Mouse (Mus musculus): ENCODE results near the gene Elf3.
"Not testable (repeated sequence)": the region's sequence is repeated elsewhere in the genome, so short reads cannot be mapped to it uniquely, and the experiment has no call there.

Gene Elf3

DNA sequence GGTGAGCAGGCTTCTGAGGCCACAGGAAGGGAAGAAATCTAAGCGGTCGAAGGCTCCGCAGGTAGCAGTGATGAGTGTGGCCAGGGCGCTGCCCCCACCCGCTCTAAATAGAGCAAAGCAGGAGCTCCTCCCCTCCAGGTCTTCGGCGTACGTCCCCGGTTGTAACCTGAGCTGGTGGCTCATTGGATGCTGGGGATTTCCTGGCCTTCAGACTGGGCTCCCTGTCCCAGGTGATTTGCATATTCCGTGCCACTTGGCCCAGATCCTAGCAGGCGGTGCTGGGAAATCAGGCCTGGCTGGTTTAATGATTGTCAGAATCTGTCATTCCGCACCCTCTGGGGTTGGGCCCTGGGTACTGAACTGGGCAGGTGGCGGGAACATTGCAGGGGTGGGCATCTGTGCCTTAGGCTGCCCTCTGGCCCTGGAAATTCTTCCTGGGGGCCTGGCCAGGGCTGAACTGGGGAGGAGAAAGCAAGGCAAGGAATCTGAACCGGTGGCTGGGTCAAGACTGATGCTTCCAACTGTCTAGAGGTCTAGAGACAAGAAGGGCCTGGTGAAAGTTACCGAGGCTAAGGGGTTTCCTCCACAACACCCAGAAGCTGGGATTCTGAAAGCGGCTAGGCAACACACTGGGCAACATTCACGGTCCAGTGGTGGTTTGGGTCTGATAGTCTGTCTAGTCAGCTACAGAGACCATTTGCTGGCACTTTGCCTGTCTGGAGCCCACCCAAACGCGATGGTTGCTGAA is at the start of gene Elf3:
Gene Elf3 (minus strand): TSS at position 189 of the 748 bp plus-strand sequence.
- DNase-seq (ENCODE audit: low spot score in 2 of 2) = no peak

DNA sequence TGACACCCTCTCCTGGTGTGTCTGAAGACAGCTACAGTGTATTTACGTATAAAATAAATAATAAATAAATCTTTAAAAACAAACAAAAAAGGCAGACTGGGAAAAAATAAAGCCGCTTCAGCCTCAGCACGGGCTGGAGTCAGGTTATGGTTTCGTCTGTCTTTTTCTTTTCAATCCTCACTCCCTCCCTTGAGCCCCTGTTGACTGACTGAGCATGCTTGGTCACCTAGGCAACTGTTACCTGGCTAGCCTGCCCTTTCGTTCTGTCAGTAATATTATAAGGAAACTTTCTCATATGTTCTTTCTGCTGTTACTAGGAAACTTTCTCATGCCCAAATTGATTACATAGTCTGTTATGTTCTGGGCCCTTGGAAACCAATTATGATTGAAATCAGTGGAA is 32.5 kb upstream of the Elf3 start:
- DNase-seq (ENCODE audit: low spot score in 2 of 2) = no peak

DNA sequence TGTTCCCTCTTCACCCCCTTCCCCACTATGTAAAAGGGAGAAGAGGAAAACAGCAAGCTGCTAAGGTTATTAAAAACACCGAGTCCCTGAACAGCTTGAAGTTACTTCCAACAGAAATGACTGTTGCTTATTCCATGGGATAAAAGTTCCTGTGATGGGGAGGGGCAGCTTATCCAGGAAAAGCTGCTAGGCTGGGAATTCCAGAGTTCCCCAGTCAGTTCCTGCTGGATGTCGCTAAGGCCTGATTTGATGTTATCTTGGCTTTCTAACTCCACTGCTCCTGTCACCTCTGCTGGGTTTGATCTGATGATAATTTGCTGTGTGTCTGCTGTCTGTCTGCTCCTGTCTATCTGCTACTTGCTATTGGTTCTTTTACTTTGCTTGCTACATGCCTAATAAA is 27.9 kb upstream of the Elf3 start:
- DNase-seq (ENCODE audit: low spot score in 2 of 2) = no peak

DNA sequence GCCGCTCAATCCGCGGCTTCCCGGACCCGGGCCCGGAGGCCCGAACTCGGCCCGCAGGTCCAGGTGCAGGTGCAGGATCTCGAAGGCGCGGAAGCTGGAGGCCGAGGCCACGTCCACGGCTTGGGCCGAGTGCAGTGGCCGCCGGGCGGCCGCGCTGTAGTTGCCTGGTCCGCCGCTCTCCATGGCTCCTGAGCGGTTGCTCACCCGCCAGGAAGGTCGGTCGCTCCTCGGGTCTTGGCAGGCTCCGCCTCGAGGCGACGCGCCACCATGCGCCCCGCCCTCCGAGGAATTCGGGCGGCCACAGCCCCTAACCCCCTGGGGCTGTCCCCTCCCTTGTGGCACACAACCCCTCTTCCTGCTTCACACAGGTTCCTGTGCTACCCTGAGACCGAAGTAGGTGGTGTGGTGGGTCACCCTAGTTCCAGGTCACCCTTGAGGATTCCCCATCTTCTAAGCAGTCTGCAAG is 25.5 kb upstream of the Elf3 start, which contains the start of gene Rnpep:
Gene Rnpep (minus strand): TSS at position 259 of the 466 bp plus-strand sequence.
- DNase-seq (ENCODE audit: low spot score in 2 of 2) = peak; percentile 18 to 65

DNA sequence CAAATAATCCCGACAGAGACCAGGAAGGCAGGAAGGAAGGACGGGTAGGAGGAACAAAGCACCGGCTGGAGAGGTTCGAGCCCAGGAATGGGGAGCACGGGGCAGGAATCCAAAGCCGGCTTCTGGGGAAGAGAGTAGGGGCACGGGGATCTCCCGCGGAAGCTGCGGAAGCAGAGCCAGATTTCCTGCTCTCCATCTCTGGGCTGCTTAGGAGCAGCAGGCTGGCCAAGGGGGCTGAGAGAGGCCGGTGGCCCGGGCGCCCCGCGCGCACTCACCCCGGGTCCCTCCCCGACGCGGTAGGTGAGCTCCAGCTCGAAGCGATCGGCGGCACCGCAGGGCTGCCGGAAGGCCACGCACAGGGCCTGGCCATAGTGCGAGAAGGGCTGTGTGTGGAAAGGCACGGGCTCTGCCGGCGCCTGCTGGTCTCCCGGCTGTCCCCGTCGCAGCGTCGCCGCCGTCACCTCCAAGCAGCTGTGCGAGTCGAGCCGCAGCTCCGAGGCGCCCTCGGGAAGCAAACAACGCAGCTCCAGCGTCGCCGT is 25.0 kb upstream of the Elf3 start:
- no peak for DNase-seq (ENCODE audit: low spot score in 2 of 2)

DNA sequence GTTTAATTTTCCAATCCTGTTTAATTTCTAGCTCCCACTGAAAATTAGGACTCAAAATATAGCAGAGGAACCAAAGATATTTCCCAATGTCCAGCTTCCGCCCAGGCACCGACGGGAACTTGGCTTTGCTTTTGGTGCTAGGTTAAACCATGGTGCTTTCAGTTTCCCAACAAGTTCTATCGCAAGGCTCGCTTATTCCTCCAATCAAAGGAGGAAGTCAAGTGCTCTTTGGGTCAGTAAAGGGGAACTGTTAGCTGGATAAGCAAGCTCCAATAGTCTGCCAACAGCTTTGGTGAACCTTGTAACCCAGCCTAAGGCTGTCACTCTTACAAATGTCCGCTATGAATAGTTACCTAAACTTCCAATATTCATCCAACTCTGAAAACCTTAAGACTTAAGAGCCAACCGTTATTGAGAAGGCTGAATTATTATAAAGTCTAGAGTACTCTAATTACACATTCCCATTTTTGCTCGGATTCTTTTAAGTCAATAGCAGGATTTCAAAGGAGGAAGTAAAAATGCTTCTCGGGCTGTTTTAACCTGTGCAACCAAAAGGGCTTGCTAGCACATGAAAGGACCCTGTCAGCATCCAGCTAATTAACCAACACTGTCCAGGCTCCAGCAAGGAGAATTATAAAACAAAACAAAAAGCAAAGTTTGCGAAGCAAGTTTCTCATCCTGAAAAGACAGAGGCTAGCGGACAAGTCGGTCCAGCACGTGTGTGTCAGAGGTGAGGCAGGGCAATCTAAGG is 24.3 kb upstream of the Elf3 start:
- no peak for DNase-seq (ENCODE audit: low spot score in 2 of 2)

DNA sequence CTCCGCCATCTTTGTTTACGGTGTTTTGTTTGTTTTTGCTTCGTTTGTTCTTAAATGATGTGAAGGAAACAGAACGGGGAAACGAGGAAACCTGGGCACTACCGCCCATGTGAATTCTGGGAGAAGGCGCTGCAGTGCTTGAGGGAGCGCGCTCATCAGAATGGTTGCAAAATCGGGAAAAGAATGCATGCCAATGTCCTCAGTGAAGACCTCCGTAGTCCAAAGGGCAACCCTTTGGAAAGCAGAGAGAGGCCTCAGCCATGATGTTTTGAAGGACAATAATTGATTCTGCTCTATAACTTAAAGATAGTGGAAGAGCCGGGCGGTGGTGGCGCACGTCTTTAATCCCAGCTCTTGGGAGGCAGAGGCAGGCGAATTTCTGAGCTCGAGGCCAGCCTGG is 23.5 kb upstream of the Elf3 start:
- DNase-seq (ENCODE audit: low spot score in 2 of 2) = no peak

DNA sequence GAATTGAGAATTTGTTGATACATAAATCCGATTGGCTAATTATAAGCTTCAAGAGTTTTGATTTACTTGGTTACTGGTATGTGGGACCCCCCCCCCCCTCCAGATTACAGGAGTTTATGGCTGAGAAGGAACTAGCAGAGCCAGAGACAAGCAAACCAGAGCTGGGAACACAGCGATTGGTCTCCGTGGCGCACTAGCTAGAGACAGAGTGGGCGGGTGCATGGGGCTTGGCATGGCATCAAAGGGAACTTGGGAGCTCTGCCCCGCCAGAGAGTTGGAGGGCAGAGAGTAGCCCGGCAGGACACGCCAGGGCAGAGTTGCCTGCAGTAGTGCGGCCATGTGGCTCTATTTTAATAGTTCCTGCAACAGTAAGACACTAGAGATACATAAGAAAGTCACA is 22.3 kb upstream of the Elf3 start:
- DNase-seq (ENCODE audit: low spot score in 2 of 2) = peak in 1 of 2 experiments; percentile 59

DNA sequence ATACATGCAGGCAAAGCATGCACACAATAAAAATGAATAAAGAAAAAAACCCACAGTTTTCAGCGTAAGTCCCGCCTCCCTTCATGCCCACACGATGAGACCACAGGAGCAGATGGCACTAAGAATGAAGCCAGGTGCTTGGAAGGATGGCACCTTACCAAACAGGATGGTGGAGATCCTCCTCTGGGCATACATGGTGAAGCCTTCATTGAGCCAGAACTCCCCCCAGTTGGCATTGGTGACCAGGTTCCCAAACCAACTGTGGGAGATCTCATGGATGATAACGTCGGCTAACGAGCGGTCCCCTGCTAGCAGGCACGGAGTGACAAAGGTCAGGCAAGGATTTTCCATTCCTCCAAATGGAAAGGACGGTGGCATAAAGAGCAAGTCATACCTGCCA is 13.0 kb upstream of the Elf3 start:
- DNase-seq (ENCODE audit: low spot score in 2 of 2) = no peak

DNA sequence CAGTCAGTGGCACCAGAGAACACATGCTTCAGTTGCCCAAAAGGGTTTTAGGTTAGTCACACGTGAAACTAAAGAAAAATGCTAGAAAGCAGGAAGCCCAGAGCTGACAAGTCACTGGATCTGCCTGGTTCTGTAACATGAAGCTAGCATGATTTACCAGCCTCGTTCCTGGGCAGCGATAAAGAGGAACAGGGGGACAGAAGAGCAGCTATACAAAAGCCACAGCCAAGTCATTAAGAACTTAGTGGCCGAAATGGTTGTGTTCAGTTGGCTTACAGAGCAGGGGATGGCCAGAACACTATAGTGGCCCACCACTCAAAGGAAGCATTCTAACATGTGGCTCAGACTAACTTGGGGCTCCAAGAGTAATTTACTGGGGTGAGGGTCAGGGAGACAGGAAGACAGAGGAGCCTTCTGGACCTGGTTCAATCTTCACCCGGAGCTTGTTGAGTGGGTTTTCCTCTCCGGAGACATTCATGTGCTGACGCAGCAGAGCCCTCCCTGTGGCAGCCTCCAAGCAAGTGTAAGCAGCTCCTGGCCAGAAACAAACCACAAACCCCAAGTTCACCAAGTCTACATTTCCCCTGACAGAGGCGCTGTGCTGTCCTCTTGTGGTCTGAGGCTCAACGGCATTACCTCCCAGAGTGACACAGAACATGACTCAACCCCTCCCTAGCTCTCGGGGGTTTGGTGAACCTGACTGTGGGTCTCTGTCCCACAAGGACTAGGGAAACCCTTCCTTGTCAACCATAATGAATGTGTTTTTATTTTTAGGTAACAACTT is 9.5 kb upstream of the Elf3 start:
- DNase-seq (ENCODE audit: low spot score in 2 of 2) = no peak

DNA sequence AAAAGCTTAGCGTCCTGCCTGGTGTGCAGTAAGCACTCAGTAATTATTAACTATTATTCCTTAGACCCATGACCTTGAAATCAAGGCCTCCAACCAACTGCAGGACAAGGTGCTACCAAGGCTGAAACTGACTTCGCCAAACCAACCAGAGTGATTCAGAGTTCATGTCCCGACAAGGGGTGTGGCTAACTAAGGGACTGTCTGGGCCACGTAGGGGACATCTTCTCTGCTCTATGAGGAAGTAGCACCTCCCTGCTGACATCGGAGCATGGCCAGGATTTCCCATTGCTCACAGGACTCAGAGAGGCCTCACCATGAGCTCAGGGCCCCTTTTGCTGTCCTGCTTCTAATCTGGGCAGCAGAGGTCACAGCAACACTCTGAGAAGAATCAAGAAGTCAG is 7.5 kb upstream of the Elf3 start:
- DNase-seq (ENCODE audit: low spot score in 2 of 2) = no peak

DNA sequence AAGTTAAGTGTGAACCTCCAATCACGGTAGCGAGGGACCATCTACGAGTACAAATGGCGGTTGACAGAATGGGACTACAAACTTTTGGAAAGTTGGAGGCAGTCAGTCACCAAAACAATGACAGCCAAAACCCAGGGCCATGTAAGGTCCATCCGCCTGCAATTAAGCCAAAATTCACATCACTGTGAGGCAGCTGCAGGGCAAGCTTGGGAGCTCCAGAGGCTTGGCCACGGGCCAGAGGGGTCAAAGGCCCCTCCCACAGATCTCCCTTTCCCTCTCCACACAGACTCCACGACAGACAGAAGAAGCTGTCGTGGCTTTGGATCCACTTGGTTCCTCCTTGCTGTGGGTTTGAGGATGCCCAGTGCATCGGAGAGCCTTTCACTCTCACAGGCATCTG is 4.9 kb upstream of the Elf3 start:
- no peak for DNase-seq (ENCODE audit: low spot score in 2 of 2)

DNA sequence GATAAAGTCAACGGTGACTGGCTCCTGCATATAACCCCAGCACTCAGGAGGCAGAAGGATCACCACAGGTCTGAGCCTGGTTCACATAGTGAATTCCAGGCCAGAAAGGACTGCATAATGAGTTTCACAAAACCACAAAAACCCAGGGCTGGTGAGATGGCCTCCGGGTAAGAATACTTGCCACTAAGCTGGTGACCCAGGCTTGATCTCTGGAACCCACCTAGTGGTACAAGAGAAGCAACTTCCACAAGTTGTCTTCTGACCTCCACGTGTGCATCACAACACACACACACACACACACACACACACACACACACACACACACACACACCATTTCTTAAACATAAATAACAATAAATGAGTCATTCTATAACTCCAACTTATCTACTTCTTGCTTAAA is 4.0 kb upstream of the Elf3 start:
- DNase-seq (ENCODE audit: low spot score in 2 of 2) = no peak

DNA sequence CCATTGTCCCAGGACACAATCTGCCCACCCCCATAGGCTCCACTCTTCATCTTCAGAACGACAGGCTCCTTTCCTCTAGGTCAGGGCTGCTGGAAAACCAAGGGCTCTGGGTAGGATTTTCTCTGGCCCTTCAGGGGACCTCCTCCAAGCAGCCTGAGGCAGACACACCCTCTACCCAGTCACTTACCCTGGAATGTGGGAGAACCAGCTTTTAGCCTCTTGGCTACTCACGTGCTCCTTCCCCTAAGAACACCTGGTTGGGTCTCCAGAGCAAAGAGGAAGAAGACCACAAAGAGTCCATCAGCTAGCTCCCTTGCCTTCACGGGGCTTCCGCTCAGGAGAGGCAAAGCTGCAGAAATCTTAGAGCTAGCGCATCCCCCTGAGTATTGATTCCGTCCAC is 2.6 kb upstream of the Elf3 start:
- no peak for DNase-seq (ENCODE audit: low spot score in 2 of 2)

DNA sequence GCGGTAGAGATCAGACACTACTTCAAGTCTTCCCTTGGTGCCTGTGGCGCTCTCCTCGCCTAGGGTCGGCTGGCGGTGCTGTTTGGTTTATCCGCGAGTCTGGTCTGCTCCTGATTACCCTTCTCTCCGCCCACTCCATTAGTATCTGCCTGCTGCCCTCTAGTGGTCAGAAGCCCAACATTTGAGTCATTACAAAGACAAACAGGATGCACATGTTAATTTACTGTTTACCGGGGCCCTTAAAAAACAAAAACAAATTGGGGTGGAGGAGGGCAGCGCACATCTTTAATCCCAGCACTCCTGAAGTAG is 714 bp upstream of the Elf3 start:
- DNase-seq (ENCODE audit: low spot score in 2 of 2) = peak in 1 of 2 experiments; percentile 78

DNA sequence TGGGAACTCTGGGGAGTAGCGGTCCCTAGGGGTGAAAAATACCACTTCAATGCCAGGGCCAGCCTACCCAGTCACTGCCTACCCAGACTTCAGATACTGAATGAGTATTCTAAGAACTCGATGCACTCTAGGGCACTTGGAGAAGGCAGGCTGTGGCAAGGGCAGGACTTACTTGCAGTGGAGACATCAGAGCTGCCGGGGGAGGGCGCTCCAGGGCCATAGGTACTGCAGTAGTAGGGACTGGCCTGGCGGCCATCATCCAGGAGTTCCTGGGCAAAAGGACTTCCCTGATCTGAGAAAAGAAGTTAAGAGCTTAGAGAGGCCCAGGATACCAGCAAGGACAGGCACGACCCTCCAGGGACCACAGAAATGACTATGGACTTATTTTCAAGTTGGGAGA is 2.1 kb downstream of the Elf3 start:
- no peak for DNase-seq (ENCODE audit: low spot score in 2 of 2)

DNA sequence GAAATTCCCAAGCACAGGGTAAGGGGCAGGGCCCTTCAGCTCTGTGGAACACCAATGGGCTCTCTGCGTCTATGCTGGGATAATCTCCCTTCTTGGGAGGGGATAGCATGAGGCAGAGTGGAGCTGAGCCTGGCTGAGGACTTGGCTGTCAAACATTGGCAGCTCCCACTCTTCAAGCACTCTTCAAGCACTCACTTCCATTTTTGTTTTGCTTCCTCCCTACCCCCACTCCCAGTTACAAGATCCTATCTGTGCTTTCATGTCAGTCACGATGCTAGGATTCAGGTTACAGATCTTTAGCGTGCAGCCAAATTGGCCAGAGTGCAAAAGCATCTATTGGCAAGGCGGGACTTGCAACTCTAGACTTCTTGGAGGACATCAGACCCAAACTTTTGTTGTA is 5.5 kb downstream of the Elf3 start:
- no peak for DNase-seq (ENCODE audit: low spot score in 2 of 2)

DNA sequence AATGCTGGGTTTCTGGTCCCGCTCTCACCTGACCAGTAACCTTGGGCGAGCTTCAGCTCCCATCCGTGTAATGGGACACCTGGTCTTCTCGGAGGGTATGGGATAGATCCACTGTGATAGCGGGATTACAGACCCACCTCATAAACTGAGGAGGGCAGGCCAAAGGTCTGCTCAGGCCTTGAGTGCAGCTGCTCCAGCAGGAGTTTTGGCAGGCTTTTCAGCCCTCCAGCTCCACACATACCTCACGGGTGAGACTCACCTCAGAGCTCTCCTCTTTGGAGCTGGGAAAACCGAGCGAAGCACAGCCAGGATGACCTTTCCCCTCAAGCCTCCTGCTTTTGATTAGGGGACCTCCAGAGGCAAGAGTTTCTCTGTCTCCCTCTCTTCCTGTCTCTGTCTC is 7.0 kb downstream of the Elf3 start:
- no peak for DNase-seq (ENCODE audit: low spot score in 2 of 2)

DNA sequence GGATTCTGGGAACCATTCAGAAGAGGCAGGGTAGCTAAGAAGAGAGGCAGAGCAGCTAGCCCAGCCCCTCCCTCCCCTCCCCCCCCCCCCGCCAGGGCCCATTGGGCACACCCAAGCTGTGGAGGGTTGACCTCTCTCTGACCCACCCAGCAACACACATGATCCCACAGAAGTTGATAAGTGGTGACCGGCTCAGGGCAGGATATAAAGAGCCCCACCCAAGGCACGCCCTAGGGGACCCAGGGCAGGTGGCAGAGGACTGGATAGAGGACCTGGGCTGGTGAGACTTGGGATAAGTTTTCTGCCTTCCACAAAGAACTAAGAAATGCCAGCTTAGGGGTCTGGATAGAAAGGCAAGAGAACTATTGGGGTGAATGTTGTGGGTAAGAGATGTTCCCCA is 7.7 kb downstream of the Elf3 start:
- no peak for DNase-seq (ENCODE audit: low spot score in 2 of 2)

DNA sequence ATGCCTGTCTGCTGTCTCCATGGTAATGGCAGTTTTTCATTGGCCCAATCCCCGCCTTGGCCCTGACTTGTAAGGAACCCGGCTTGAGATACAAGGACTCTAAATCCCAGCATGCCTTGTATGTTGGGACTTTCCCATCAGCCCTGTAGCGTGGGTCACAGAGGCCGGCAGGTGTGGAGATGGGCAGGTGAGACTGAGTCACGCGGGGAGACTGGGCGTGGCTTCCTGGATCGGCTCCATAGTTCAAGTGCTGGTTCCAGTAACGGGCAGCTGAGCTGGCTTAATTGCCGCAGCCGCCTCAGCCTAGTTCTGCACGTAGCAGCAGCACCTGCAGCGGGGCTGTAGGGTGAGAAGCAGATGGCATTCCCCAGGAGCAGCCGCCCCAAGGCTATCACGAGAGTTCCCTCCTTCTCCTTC is 9.9 kb downstream of the Elf3 start:
- peak; percentile 52 to 70 for DNase-seq (ENCODE audit: low spot score in 2 of 2)

DNA sequence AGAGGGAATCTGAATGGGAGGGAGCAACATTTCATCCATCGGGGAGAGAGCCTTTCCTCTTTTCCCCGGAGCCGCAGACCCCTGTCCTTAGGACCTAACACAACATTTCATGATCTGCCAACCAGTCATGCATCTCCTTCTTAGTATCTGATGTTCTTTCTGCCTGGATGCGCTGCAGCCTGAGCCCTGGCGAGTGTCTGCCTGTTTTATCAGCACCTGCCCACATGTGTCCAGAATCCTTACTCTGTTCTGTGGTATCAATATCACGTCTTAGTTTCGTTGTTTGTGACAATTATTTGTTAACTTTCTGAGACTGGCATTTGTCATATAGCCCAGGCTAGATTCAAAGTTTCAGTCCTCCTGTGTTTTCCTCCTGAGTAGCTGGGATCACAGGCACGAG is 14.4 kb downstream of the Elf3 start:
- no peak for DNase-seq (ENCODE audit: low spot score in 2 of 2)

DNA sequence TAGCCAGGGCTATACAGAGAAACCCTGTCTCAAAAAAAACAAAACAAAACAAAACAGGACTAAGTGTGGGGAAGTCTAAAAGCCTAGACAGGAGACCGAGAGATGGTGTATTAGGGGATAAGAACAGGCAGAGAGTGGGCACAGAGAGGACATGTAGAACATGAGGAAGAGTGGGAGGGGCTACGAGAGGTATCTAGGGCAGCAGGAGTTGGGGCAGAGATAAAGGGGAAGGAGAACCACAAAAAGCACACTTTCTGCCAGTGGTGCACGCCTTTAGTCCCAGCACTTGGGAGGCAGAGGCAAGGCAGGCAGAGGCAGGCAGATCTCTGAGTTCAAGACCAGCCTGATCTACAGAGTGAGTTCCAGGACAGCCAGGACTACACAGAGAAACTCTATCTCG is 18.2 kb downstream of the Elf3 start:
- not testable (repeated sequence) for DNase-seq (ENCODE audit: low spot score in 2 of 2)
